ENCODE assay signal across 16 mouse cellular contexts in the genomic region with DNA sequence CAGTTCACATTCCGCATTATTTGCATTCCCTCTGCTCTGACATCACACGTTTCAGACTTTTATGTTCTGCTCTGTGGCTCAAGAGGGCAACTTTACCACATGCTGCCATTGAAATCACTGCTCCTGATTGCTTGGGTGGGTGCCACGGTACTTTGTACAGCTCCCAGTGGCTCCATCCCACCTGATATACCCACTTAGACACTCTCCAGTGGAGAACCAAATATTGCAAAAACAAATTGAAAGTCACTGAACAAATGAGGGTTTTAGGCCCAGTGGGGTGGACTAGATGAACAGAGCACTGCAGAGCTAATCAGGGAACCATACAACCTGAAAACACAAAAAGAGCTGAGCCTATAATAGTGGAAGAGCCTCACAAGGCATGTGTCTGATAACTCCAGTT.
"Had no signal": no experiment of that assay in that cellular context is flagged by ENCODE, and none has a peak within 500 bp of the region (broad histone marks: within the 10 kb centered on the region; RNA-seq: fewer than 3 reads in every experiment).

No protein-coding gene starts in this region.

- H3K9me3 ChIP-seq: midbrain, embryonic 10.5 days; midbrain, embryonic 12.5 days; midbrain, embryonic 15.5 days; neural tube, embryonic 12.5 days; stomach, embryonic 15.5 days had no signal

- H3K9ac ChIP-seq: liver, embryonic 14.5 days; lung, embryonic 14.5 days; midbrain, embryonic 12.5 days; midbrain, embryonic 15.5 days; neural tube, embryonic 12.5 days; stomach, embryonic 15.5 days had no signal

- H3K27ac ChIP-seq: liver, embryonic 14.5 days; midbrain, embryonic 10.5 days; midbrain, embryonic 12.5 days; midbrain, embryonic 15.5 days; neural tube, embryonic 12.5 days; stomach, embryonic 15.5 days; stomach, postnatal 0 days had no signal

- H3K4me1 ChIP-seq: midbrain, embryonic 10.5 days; midbrain, embryonic 12.5 days; midbrain, embryonic 15.5 days; neural tube, embryonic 12.5 days; stomach, embryonic 15.5 days had no signal

- H3K4me2 ChIP-seq: lung, embryonic 14.5 days; midbrain, embryonic 12.5 days; midbrain, embryonic 15.5 days; neural tube, embryonic 12.5 days; stomach, embryonic 15.5 days had no signal

- DNase-seq: lung, adult 18-20 months; lung, embryonic 14.5 days; lung, postnatal 10 days; lung, postnatal 4 days; right cerebral cortex, postnatal 14 days; thymus, adult 2 months; thymus, postnatal 25 days; thymus, postnatal 4 days had no signal

- H3K27me3 ChIP-seq: midbrain, embryonic 12.5 days; midbrain, embryonic 15.5 days; neural tube, embryonic 12.5 days; stomach, embryonic 15.5 days had no signal

- H3K4me3 ChIP-seq: midbrain, embryonic 10.5 days; midbrain, embryonic 12.5 days; midbrain, embryonic 15.5 days; myocyte; neural tube, embryonic 12.5 days; stomach, embryonic 15.5 days had no signal

- ATAC-seq: midbrain, embryonic 15.5 days had no signal

- H3K36me3 ChIP-seq: midbrain, embryonic 10.5 days; midbrain, embryonic 12.5 days; midbrain, embryonic 15.5 days; neural tube, embryonic 12.5 days; stomach, embryonic 15.5 days had no signal
